Mouse (Mus musculus) large intestine, adult 2 months (tissue): ENCODE results near the gene Arhgap31. TPM values are rescaled to one million over a fixed set of nuclear protein-coding genes. Genes with fewer than 3 reads are reported as not detected.

Experiments
- DNase-seq: peaks from one replicate; pipeline ENCODE4 v3.0.0-alpha.2; 2012; ENCODE audit warnings: low read depth, low spot score
- WGBS: fragments of 180-500 bp; shearing (Covaris S2); methylation state at CpG from one replicate; pipeline ENCODE4 v1.1.7; 2018; 5-methylcytosine and 5-hydroxymethylcytosine counted together
- polyA plus RNA-seq: library from polyadenylated mRNA; depleted of rRNA; stranded (reverse); fragments of >200 nt; gene quantifications from 2 replicates; pipeline ENCODE4 v1.2.3, GENCODE M21; 2012; rRNA removed

Gene Arhgap31
- 2.1 and 4.6 TPM in 2 replicates for polyA plus RNA-seq

DNA sequence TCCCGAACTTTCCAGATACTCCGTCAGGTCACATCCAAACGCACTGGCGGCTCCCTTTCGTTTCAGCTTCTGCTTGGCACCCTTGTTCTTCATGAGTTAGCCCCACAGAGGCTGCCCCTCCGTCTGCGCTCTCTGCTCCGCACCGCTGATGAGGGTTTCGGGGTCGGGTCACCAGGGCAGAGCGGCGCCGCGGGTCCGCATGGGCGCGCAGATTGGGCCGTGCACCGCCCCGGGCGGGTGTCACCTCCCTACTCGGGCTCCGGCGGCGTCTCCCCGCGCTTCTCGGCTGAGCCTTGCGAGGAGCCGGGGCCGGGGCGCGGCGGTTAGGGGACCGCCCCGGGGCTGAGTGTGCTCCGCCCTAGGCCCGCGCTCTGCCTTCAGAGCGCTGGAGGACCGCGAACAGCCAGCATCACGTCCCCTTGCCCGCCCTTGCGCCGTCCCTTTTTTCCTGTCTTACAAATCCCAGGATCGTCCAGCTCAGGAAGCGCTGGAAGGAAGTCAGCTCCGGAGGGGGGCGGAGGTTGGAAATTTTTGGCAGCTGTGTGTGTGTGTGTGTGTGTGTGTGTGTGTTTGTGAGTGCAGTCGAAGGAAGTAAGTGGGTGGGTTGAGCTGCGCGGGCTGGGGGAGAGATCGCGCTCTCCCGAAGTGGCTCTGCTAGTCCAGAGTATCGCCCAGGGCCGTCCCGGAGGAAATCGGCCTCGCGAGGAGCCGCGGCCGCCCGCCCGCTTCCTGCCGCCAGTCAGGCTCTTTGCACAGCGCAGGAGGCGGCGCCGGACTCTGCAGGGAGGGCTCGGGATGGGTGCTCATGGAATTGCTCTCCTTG is at the start of gene Arhgap31:
Arhgap31 (minus strand) TSS at position 694 of the 823 bp plus-strand sequence.
- WGBS: under 1% methylated on average over 74 of the region's 74 CpGs
- DNase-seq: peak; percentile 32

DNA sequence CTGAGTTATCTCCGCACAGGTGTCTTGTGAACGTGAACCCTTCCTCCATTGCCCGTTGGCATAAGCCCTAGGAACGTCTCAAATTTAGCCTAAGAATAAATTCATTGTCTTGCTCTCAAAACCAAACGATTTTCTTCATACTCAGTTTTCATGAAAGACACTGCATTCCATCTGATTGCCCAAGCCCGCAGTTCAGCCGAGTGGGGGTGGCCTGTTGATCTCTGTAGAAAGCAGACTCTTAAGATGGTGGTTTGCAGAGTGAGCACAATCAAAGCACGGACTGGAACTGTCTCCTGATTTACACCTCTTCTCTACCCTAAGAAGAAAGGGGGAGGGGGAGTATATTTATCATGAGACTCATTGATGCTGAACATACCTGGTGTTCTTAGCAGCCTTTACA is 49.3 kb upstream of the Arhgap31 start:
- DNase-seq: no peak
- 90% methylated on average over 8 of the region's 8 CpGs for WGBS

GRCm38 (mm10) chr16:38761972-38762371 is 48.9 kb upstream of the Arhgap31 start:
- no peak for DNase-seq
- 77% methylated on average over 5 of the region's 5 CpGs for WGBS

GRCm38 (mm10) chr16:38760834-38761375 is 47.8 kb upstream of the Arhgap31 start:
- 70% methylated on average over 6 of the region's 6 CpGs for WGBS
- no peak for DNase-seq

DNA sequence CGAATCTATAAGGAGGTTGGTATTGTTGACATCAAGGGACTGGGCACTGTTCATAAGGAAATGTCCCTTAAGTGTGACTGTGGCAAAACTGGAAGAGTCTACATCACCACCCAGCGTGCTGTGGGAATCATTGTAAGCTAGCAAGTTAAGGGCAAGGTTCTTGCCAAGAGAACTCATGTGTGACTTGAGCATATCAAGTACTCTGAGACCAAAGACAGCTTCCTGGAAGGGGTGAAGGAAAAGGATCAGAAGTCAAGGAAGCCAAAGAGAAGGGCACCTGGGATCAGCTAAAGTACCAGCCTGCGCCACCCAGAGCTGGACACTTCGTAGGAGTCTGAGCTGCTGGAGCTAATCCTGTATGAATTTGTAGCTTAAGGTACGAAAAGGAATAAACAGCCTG is 47.2 kb upstream of the Arhgap31 start:
- WGBS: 88% methylated on average over 5 of the region's 5 CpGs
- no peak for DNase-seq

DNA sequence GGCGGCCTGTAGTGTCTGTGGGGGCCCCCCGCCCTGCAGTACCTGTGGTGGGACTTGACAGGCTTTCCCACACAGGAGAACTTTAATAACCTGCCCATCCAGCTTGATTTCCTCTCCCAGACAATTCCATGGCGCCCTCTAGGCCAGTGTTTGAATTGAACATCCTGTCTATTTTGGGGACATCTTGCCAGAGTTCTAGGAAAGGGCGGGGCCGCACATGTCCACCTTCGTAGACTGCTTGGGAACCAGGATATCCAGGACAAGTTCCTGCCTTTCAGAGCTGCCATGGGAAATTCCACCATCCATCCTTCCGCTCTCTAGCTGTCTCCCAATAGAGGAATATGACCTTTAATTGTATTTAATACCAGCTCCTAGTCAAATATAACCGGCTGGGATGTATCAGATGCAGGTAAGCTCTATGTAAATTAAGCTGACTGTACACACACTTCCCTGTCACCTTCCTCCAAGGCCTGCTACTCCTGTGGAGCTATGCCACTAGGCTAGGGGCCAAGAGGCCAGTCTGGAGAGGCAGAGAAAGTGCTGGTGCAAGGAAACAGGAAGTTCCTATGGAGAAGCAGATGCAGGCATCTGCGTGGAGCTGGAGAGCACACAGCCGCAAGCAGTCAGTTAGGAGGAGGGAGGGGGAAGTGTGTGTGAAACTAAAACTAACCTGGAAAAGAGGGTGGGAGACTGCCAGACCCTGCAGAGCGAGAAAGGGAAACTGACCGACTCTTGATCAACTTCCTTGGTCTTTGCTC is 45.2 kb upstream of the Arhgap31 start:
- DNase-seq: no peak
- WGBS: 76% methylated on average over 12 of the region's 12 CpGs

GRCm38 (mm10) chr16:38757626-38758025 is 44.6 kb upstream of the Arhgap31 start:
- WGBS: 96% methylated on average over 19 of the region's 19 CpGs
- DNase-seq: no peak

GRCm38 (mm10) chr16:38756572-38756971 is 43.5 kb upstream of the Arhgap31 start:
- WGBS: 69% methylated on average over 4 of the region's 4 CpGs
- DNase-seq: no peak

GRCm38 (mm10) chr16:38756177-38756503 is 43.1 kb upstream of the Arhgap31 start:
- WGBS: 46% methylated on average over 5 of the region's 5 CpGs
- DNase-seq: no peak

GRCm38 (mm10) chr16:38755452-38756176 is 42.5 kb upstream of the Arhgap31 start:
- no peak for DNase-seq
- 68% methylated on average over 7 of the region's 7 CpGs for WGBS

DNA sequence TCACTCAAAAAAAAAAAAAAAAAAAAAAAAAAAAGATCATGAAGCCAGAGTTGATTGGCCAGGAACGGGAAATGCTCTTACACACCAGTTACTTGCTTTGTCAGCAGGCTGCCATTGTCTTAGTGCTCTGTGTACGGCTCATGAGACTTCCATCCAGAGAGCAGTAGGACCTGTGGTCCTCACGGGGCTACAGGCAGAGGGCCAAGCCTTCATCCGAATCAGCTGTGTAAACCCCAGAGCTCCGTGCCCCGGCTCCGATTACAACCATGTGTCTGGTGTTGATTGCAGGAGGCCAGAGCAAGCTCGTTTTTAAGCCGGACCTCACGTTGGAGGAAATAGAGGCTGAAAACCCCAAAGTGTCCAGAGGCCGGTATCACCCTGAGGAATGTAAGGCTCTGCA is 40.6 kb upstream of the Arhgap31 start:
- no peak for DNase-seq
- 76% methylated on average over 11 of the region's 11 CpGs for WGBS

DNA sequence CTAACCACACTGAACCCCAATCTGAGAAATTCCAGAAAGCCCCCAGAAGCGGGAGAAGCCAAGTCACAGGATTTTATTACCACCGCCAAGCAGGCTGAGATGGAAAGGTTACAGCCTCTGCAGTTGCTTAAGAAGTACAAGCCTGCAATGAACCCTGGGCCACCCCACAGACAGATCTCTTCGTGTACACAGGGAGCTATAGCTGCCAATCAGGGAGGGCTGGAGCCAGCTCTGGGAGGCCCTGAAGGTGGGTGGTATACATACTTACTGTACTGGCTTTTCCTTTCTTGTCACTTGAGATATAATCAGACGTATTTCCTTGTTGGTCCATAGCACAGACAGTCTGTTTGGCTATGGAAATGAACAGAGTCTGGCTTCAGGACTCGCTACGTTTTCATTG is 37.7 kb upstream of the Arhgap31 start:
- WGBS: 67% methylated on average over 6 of the region's 6 CpGs
- DNase-seq: no peak

DNA sequence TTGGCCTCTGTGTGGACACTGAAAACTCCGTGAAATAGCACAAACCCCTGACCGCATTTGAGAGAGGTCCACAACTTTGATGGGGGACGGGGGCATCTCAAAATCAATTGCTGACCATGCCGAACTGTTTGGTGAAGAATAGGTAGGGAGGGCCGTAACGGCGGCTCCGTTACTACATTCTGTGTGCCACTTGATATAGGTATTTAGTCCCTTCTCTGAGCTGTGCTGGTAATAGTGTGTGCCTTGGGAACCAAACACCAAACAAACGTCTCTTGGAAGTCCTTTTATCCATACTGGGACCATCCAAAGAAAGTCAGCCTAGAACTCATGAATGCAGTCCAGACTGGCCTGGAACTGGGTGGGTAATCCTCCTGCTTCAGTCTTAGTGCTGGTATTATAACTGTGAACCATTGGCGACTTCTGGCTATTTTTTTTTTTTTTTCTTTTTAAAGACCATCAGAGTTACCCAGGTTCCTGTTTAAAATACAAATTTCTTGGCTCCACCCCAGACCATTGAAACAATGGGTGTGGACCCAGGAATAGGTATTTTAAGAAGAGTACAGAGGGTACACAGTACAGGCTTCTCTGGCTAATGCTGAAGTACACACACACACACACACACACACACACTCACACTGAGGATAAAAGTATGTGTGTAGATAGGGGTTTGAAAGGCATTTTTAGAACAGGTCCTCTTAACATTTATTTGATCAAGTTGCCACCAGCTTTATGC is 31.0 kb upstream of the Arhgap31 start:
- no peak for DNase-seq
- WGBS: 89% methylated on average over 10 of the region's 10 CpGs

DNA sequence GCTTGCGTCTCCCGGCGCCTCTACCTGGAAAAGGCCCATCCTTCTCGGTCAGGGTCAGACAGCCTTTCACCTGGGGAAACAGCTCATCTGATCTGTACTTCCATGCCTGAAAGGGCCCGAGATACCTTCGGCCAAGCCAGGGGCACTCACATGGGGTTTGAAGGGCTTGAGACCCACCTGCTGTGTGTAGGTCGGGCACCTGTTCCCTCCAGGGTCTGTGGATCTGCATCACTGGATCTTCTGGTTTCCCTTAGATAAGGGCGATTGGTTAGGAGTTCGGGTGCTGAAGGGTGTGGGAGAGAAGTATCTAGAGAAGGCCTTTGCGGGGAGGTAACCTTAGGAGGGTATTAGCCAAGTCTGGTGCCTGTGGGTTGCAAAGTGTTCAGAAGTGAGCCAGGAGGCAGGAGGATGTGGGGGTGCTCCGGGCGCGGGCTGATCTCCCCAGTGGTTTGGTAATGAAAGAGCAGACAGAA is 29.6 kb upstream of the Arhgap31 start:
- no peak for DNase-seq
- under 1% methylated on average over 13 of the region's 13 CpGs for WGBS

DNA sequence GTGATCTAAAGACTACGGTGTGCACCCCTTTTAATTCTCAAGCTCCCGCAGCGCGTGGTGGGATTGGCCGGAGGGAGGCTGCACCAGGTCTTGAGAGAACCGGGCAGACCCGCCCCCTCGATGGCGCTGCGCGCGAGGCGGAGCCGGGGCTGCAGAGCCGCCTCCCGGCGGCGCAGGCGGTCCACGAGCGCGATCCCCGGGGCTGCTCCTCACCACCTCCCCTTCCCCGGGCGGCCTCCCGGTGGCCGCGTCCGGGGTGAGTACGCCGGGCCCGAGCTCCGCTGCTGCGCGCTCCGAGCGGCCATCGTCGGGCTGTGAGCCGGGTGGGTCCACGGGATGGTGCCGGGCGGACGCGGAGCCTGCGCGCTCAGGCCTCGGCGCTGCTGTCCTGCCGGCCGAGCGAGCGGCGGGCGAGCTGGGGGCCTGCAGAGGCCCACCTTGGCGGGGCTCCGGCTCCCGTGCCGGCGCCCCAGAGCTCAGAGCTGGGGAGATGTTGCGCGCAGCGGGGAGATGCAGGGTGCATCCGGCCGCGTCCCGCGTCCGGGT is 29.1 kb upstream of the Arhgap31 start, which contains the start of gene B4galt4:
B4galt4 (plus strand) TSS at position 152 of the 546 bp plus-strand sequence.
- under 1% methylated on average over 69 of the region's 69 CpGs for WGBS
- no peak for DNase-seq

GRCm38 (mm10) chr16:38741204-38741903 is 28.3 kb upstream of the Arhgap31 start:
- no peak for DNase-seq
- WGBS: 46% methylated on average over 13 of the region's 13 CpGs

DNA sequence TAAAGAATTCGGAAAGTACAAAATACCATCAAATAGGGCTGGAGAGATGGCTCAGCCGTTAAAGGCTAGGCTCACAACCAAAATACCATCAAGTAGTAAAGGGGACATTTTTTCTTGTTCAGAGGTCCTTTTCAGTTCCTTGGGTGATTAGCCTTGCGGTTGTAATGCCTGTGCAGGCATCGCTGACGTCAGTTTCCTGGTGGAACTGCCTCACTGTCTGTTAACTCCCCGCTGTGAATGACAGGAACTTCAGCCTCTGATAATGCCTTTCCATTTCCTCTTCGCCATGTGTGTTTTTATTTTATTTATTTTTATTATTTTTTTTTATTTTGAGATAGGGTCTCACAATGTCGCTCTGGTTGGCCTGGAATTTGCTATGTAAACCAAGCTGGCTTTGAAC is 17.8 kb upstream of the Arhgap31 start:
- WGBS: 50% methylated on average over 8 of the region's 8 CpGs

DNA sequence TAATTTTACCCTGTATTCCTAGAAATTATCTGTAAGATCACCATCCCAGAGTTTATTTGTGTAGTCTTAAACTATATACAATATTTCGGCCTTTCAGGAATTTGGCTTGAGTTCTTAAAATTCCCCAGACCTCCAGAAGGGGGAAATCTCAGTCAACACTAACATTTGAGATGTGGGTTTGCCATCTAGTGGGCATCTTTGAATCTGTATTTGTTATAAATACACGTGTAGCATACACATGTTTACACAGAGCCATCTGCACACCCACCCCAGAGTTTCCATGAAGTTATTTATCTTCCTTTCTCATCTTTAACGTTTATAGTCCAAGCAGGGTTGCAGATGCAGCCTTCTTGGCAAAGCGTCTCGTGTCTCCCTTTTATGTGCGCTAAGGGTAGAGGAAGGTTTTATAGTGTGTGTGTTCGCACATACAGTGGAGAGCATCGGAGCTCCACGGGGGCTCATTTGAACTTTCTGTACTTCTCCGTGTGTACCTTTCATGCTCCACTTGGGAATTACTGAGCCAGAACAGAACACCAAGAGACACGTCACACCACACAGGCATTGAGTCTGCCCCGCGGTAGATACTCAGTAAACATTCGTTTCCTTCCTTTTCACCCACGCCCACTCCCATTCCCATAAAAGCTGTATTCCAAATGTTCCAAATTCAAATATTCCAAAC is 16.7 kb upstream of the Arhgap31 start:
- DNase-seq: no peak
- WGBS: 13% methylated on average over 15 of the region's 15 CpGs

More for the DNA sequence above, 17.8 kb upstream of the Arhgap31 start:
- DNase-seq: no peak
